Mouse (Mus musculus) splenic B cell, adult 2 months (primary cell): ENCODE data around the gene Lgi4.

Source experiments
- DNase-seq: peaks from one replicate; pipeline ENCODE4 v3.0.0-alpha.2; 2011; ENCODE audit warnings: low read depth, low spot score
- H3K27me3 ChIP-seq: 2 replicates; pipeline ENCODE4 v1.6.1; 2012; ENCODE audit warnings: mild to moderate bottlenecking, low read length, moderate library complexity, mixed read lengths; ENCODE audit not compliant: control insufficient read depth, poor library complexity, insufficient read depth, severe bottlenecking
- H3K36me3 ChIP-seq: 2 replicates; pipeline ENCODE4 v1.6.1; 2012; ENCODE audit warnings: mild to moderate bottlenecking, low read length, moderate library complexity, mixed read lengths; ENCODE audit not compliant: control insufficient read depth, poor library complexity, insufficient read depth, severe bottlenecking

Lgi4 gene

GRCm38 (mm10) chr7:31115587-31116043 is 56.5 kb downstream of the Lgi4 start:
- no peaks in the 10 kb centered on the region for H3K36me3 ChIP-seq
- H3K27me3 ChIP-seq: no peaks in the 10 kb centered on the region
- no peak for DNase-seq

GRCm38 (mm10) chr7:31116721-31117145 is 57.6 kb downstream of the Lgi4 start:
- Histone ChIP-seq H3K27me3 (no peaks in the 10 kb centered on the region), H3K36me3 (no peaks in the 10 kb centered on the region)
- no peak for DNase-seq

- no peak for DNase-seq
- no peaks in the 10 kb centered on the region for H3K27me3 ChIP-seq
These were observed 58.3 kb downstream of the Lgi4 start for GRCm38 (mm10) chr7:31117465-31117864.

GRCm38 (mm10) chr7:31118486-31118885 is 59.3 kb downstream of the Lgi4 start:
- Histone ChIP-seq H3K36me3 (no peaks in the 10 kb centered on the region), H3K27me3 (no peaks in the 10 kb centered on the region)
- no peak for DNase-seq

More at GRCm38 (mm10) chr7:31117465-31117864, 58.3 kb downstream of the Lgi4 start:
- no peaks in the 10 kb centered on the region for H3K36me3 ChIP-seq

GRCm38 (mm10) chr7:31119556-31119955 is 60.4 kb downstream of the Lgi4 start:
- no peaks in the 10 kb centered on the region for H3K36me3 ChIP-seq
- DNase-seq: no peak
- H3K27me3 ChIP-seq: no peaks in the 10 kb centered on the region
